Mouse (Mus musculus): ENCODE measurements around the gene Habp2. TPM values are rescaled to one million over a fixed set of nuclear protein-coding genes. Genes with fewer than 3 reads are reported as not detected.
"Not testable (repeated sequence)": the region's sequence is repeated elsewhere in the genome, so short reads cannot be mapped to it uniquely, and the experiment has no call there.

The Habp2 gene
- polyA plus RNA-seq, 1 experiment from 2014 or later: 0.06 TPM

DNA sequence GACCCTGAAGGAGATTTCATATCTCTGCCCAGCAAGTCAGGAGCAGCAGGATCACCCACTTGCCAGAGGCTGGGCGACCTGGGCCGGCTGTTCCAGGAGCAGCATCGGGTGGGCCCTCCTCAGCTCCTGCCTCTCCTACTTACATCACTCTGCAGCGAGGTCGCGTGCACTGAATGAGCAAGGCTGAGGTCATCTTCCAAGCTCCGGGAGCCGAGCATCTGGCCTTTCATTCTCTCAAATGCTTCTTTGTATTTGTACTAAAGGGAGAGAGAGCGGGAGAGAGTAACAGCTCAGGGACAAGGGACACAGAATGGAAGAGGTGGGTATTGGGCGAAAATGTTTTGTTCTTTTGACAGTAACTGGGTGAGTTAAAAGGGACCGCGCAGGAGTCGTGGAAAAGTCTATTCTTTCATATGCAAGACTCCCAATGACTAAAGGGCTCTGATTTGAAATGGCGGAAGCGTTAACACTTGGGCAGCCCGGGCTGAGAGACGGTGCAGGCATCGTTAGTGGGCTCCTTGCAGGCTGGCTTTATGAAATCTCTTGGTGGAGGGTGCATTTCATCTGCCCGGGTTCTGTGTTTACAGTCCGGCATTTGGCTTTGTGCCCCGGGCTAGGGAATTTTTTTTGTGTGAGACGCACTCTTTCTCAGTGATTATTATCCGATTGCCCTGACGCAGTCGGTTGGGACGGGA, 57.1 kb downstream of the Habp2 start:
- Histone ChIP-seq H3K36me3 (ENCODE audit: control insufficient read depth, insufficient read depth, low read length) (no peaks in the 10 kb centered on the region), H3K27me3 (replicated peaks; ENCODE audit: control insufficient read depth, insufficient read depth, low read length) (no peaks in the 10 kb centered on the region), H3K4me1 (ENCODE audit: control insufficient read depth, insufficient read depth, low read length) (peaks cover 23% of the 10 kb centered on the region), H3K9ac (ENCODE audit: low read length) (peak overlapping the region; percentile 21; the same call in 1 of the 2 replicates), H3K27ac (ENCODE audit: low read depth, low read length) (no peak overlapping the region), H3K4me3 (ENCODE audit: low read depth, low read length) (no peak overlapping the region), H3K4me2 (ENCODE audit: low read length) (peak overlapping the region; percentile 36), H3K9me3 (replicated peaks; ENCODE audit: control insufficient read depth, low read length) (no peaks in the 10 kb centered on the region)
- WGBS: 8% methylated on average over 26 of the region's 26 CpGs
- DNase-seq (ENCODE audit: low spot score) (peak; percentile 78), ATAC-seq (peak; percentile 67)

DNA sequence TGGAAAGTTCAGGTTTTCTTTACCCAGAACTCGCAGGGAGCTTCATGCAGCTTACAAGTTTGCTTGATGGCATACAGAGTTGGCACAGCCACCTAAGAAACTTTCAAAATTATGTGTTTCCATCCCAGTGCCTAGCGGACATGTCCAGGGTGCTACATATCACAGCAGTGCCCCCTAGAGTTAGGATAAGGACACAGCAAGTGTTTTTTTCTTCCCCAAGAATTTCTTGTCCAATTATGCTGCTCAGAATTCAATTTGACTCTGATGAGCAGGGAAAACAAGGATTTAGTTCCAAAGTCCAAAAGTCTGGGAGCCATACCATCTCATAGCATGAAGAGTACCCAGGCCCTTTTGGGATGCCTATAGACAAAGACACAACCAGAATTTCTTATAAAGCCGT, 59.1 kb downstream of the Habp2 start:
- no peak overlapping the region for H3K4me2 ChIP-seq (ENCODE audit: low read length)
- peak; percentile 66 for DNase-seq (ENCODE audit: low spot score)
- H3K27me3 ChIP-seq (replicated peaks; ENCODE audit: control insufficient read depth, insufficient read depth, low read length): no peaks in the 10 kb centered on the region
- H3K9ac ChIP-seq (ENCODE audit: low read length): no peak overlapping the region
- H3K36me3 ChIP-seq (ENCODE audit: control insufficient read depth, insufficient read depth, low read length): no peaks in the 10 kb centered on the region
- no peak overlapping the region for H3K27ac ChIP-seq (ENCODE audit: low read depth, low read length)
- no peak for ATAC-seq
- peaks cover 28% of the 10 kb centered on the region for H3K4me1 ChIP-seq (ENCODE audit: control insufficient read depth, insufficient read depth, low read length)
- H3K9me3 ChIP-seq (replicated peaks; ENCODE audit: control insufficient read depth, low read length): no peaks in the 10 kb centered on the region
- no peak overlapping the region for H3K4me3 ChIP-seq (ENCODE audit: low read depth, low read length)
- 78% methylated on average over 3 of the region's 3 CpGs for WGBS

DNA sequence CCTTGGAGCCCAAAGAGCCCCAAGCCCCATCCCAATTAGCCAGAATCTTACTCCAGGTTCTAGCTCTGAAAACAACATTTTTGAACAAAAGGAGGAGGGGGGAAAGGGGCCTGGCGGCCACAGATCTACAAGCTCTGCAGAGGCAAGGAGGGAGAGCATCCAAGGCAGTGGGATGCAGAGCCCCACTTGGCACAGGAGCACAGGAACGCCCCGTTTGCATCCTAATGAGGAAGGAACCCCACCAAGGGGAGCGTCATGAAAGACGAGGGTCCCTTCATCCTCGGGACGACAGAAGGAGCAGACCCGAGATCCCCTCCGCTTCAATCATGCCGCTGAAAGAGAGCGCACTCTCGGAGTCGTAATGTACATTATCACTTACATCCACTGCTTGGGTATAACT, 59.8 kb downstream of the Habp2 start:
- no peak overlapping the region for H3K4me3 ChIP-seq (ENCODE audit: low read depth, low read length)
- DNase-seq (ENCODE audit: low spot score) (peak; percentile 60), ATAC-seq (0 out of 2 replicates have a peak, but pooled peaks have one; percentile 14)
- no peak overlapping the region for H3K27ac ChIP-seq (ENCODE audit: low read depth, low read length)
- H3K4me2 ChIP-seq (ENCODE audit: low read length): peak overlapping the region; percentile 18; the same call in 1 of the 2 replicates
- H3K9ac ChIP-seq (ENCODE audit: low read length): no peak overlapping the region
- H3K27me3 ChIP-seq (replicated peaks; ENCODE audit: control insufficient read depth, insufficient read depth, low read length): no peaks in the 10 kb centered on the region
- no peaks in the 10 kb centered on the region for H3K36me3 ChIP-seq (ENCODE audit: control insufficient read depth, insufficient read depth, low read length)
- H3K4me1 ChIP-seq (ENCODE audit: control insufficient read depth, insufficient read depth, low read length): peaks cover 28% of the 10 kb centered on the region
- WGBS: 24% methylated on average over 13 of the region's 13 CpGs
- H3K9me3 ChIP-seq (replicated peaks; ENCODE audit: control insufficient read depth, low read length): no peaks in the 10 kb centered on the region

DNA sequence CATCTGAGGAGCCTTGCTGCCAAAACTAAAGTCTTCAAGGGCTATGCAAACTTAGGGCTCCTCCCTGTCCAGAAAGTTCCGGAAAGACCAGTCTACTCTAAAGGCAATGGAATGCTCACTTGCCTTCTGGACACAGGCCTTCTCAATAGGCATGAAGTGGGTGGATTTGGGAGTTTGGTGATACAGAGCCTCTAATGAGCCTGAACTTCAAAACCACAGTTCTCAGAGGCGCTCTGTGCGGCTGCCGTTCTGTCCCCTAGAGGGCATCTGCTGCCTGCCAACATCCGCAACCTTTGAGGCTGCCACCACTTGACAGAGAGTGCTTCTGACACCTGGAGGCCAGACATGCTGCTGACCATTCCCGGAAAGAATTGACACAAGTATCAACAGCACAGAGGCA, 62.4 kb downstream of the Habp2 start:
- Histone ChIP-seq H3K4me3 (ENCODE audit: low read depth, low read length) (no peak overlapping the region), H3K4me1 (ENCODE audit: control insufficient read depth, insufficient read depth, low read length) (peaks cover 16% of the 10 kb centered on the region), H3K9me3 (replicated peaks; ENCODE audit: control insufficient read depth, low read length) (no peaks in the 10 kb centered on the region), H3K4me2 (ENCODE audit: low read length) (no peak overlapping the region), H3K36me3 (ENCODE audit: control insufficient read depth, insufficient read depth, low read length) (no peaks in the 10 kb centered on the region), H3K27me3 (replicated peaks; ENCODE audit: control insufficient read depth, insufficient read depth, low read length) (no peaks in the 10 kb centered on the region), H3K27ac (ENCODE audit: low read depth, low read length) (no peak overlapping the region), H3K9ac (ENCODE audit: low read length) (no peak overlapping the region)
- ATAC-seq (peak; percentile 6; the same call in 1 of the 2 replicates), DNase-seq (ENCODE audit: low spot score) (peak; percentile 30)
- 28% methylated on average over 6 of the region's 6 CpGs for WGBS

DNA sequence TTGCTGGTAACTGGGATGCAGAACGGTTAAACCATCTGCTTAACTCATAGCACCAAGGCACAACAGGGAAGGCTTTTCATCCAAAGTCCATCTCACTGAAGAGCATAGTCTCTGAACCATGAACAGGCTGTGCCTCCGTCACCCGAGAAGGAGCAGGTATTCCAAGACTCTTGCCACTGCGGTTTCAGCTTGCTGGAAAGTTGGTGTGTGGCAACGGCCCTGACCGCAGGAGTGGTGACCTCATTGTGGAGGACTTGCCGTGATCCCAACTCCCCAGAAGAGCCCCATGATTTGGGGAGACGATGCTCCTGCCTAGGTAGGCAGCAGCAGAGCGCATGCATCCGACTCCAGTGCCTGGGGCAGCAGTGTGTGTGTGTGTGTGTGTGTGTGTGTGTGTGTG, 66.8 kb downstream of the Habp2 start:
- Histone ChIP-seq H3K4me2 (ENCODE audit: low read length) (no peak overlapping the region), H3K27me3 (replicated peaks; ENCODE audit: control insufficient read depth, insufficient read depth, low read length) (no peaks in the 10 kb centered on the region)

DNA sequence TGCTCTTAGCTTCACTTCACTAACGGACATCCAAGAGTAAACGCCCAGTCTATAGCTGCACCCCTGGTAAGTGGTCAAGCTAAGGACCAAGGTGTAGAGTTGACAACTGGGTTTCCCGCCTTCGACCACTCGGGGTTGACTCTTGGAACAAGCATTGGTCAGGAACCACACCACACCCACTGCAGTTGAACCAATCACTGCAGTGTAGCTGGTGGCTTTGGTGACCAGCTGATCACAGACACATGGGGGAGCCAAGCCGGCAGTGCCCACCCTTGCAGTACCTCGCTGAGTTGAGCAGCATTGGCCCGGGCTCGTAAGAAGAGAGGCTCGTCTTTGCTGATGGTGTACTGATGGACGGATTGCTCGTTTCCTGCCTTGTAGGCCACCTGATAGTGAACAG, 68.3 kb downstream of the Habp2 start:
- no peaks in the 10 kb centered on the region for H3K27me3 ChIP-seq (replicated peaks; ENCODE audit: control insufficient read depth, insufficient read depth, low read length)
- H3K4me1 ChIP-seq (ENCODE audit: control insufficient read depth, insufficient read depth, low read length): peaks cover 8% of the 10 kb centered on the region
- ATAC-seq (no peak), DNase-seq (ENCODE audit: low spot score) (no peak)
- no peak overlapping the region for H3K27ac ChIP-seq (ENCODE audit: low read depth, low read length)
- H3K4me2 ChIP-seq (ENCODE audit: low read length): no peak overlapping the region
- no peaks in the 10 kb centered on the region for H3K36me3 ChIP-seq (ENCODE audit: control insufficient read depth, insufficient read depth, low read length)
- 90% methylated on average over 12 of the region's 12 CpGs for WGBS
- no peaks in the 10 kb centered on the region for H3K9me3 ChIP-seq (replicated peaks; ENCODE audit: control insufficient read depth, low read length)
- no peak overlapping the region for H3K4me3 ChIP-seq (ENCODE audit: low read depth, low read length)
- no peak overlapping the region for H3K9ac ChIP-seq (ENCODE audit: low read length)

More for the DNA sequence above, 66.8 kb downstream of the Habp2 start:
- 86% methylated on average over 10 of the region's 10 CpGs for WGBS
- Histone ChIP-seq H3K4me1 (ENCODE audit: control insufficient read depth, insufficient read depth, low read length) (peaks cover 9% of the 10 kb centered on the region), H3K9ac (ENCODE audit: low read length) (no peak overlapping the region), H3K36me3 (ENCODE audit: control insufficient read depth, insufficient read depth, low read length) (no peaks in the 10 kb centered on the region), H3K4me3 (ENCODE audit: low read depth, low read length) (no peak overlapping the region), H3K9me3 (replicated peaks; ENCODE audit: control insufficient read depth, low read length) (no peaks in the 10 kb centered on the region), H3K27ac (ENCODE audit: low read depth, low read length) (no peak overlapping the region)
- DNase-seq (ENCODE audit: low spot score) (no peak), ATAC-seq (no peak)

DNA sequence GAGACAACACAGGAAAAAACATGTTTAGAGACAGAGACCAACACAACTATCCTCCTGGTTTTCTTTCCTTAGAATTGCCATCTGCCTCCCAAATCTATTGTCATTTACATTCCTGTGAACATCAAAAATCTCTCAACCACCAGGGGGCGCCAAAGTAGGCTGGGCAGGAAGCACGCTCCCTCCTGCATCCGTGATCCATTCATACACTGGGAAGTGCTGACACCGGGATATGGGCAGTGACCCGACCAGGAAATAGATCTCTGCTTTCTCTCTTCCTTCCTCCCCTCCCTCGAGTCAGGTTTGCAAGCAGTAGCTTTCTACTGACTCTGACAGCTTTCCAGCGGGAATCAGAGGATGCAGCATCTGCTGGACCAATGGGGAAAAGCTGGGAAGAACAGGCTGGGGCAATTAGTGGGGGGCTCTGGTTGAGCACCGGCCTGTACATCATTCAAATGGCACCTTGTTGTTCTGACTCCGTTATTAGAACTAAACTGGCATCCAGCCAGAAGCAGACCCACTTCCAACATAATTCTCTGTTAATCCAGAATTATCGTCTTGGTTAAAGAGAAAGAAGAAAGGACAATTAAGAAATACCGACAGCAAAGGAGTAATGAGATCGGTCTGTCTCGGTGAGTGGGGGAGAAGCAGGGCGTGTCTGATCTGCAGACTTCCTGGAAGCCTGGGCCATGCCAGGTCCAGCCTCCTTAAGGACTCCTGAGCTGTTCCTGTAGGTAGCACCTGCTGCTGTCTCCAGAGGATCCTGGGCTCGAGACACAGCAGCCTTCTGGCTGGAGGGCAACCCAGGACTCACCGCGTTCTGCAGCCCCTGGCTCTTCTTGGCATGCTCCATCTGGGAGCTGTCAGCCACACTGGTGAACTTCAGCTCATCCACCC, 69.8 kb downstream of the Habp2 start:
- H3K27ac ChIP-seq (ENCODE audit: low read depth, low read length): no peak overlapping the region
- no peaks in the 10 kb centered on the region for H3K27me3 ChIP-seq (replicated peaks; ENCODE audit: control insufficient read depth, insufficient read depth, low read length)
- no peak overlapping the region for H3K4me3 ChIP-seq (ENCODE audit: low read depth, low read length)
- no peaks in the 10 kb centered on the region for H3K9me3 ChIP-seq (replicated peaks; ENCODE audit: control insufficient read depth, low read length)
- no peak overlapping the region for H3K9ac ChIP-seq (ENCODE audit: low read length)
- H3K36me3 ChIP-seq (ENCODE audit: control insufficient read depth, insufficient read depth, low read length): no peaks in the 10 kb centered on the region
- DNase-seq (ENCODE audit: low spot score) (peak; percentile 62), ATAC-seq (peak; percentile 12; the same call in 1 of the 2 replicates)
- peak overlapping the region; percentile 28; the same call in 1 of the 2 replicates for H3K4me2 ChIP-seq (ENCODE audit: low read length)
- peaks cover 4% of the 10 kb centered on the region for H3K4me1 ChIP-seq (ENCODE audit: control insufficient read depth, insufficient read depth, low read length)
- WGBS: 17% methylated on average over 17 of the region's 17 CpGs

DNA sequence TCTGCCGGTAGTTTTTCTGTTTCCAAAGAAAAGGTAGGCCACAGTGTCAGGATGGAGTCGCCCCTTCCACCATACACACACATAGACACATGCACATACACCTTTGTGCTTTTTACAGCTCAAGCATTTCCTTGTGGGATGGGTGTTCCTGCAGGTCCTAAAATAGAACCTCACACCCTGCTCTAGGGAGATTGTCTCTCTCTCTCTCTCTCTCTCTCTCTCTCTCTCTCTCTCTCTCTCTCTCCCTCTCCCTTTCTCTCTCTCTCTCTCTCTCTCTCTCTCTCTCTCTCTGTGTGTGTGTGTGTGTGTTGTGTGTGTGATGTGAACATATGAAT, 70.4 kb downstream of the Habp2 start:
- 84% methylated on average over 2 of the region's 2 CpGs for WGBS

DNA sequence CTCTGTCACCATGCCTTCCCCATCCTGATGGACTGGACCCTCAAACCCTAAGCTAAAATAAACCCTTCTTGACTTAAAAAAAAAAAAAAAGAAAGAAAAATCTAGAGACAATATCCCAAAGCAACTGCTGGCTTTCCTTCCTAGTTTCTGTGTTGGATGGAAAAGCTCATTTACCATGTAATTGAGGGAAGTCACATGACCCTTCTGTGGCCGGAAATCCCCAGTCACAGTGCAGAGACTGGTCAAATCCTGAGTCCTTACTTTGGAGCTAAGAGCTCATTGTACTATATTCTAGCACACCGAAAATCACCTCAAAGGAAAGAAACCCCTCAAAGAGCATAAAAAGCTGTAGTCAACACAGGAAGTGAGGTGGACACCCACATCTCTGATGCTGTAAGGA, 72.0 kb downstream of the Habp2 start:
- no peaks in the 10 kb centered on the region for H3K9me3 ChIP-seq (replicated peaks; ENCODE audit: control insufficient read depth, low read length)
- no peak for DNase-seq (ENCODE audit: low spot score)
- H3K27ac ChIP-seq (ENCODE audit: low read depth, low read length): no peak overlapping the region
- no peak overlapping the region for H3K4me2 ChIP-seq (ENCODE audit: low read length)
- no peaks in the 10 kb centered on the region for H3K27me3 ChIP-seq (replicated peaks; ENCODE audit: control insufficient read depth, insufficient read depth, low read length)
- no peak overlapping the region for H3K9ac ChIP-seq (ENCODE audit: low read length)
- WGBS: 82% methylated on average over 2 of the region's 2 CpGs
- no peaks in the 10 kb centered on the region for H3K36me3 ChIP-seq (ENCODE audit: control insufficient read depth, insufficient read depth, low read length)
- no peak for ATAC-seq
- no peak overlapping the region for H3K4me3 ChIP-seq (ENCODE audit: low read depth, low read length)
- peaks cover 4% of the 10 kb centered on the region for H3K4me1 ChIP-seq (ENCODE audit: control insufficient read depth, insufficient read depth, low read length)

More for the DNA sequence above, 70.4 kb downstream of the Habp2 start:
- not testable (repeated sequence) for H3K27me3 ChIP-seq (replicated peaks; ENCODE audit: control insufficient read depth, insufficient read depth, low read length); H3K9ac ChIP-seq (ENCODE audit: low read length); ATAC-seq; DNase-seq (ENCODE audit: low spot score); H3K27ac ChIP-seq (ENCODE audit: low read depth, low read length); H3K4me3 ChIP-seq (ENCODE audit: low read depth, low read length); H3K9me3 ChIP-seq (replicated peaks; ENCODE audit: control insufficient read depth, low read length); H3K4me2 ChIP-seq (ENCODE audit: low read length); H3K4me1 ChIP-seq (ENCODE audit: control insufficient read depth, insufficient read depth, low read length); H3K36me3 ChIP-seq (ENCODE audit: control insufficient read depth, insufficient read depth, low read length)

Measured in forebrain, embryonic 14.5 days (tissue).